Mouse (Mus musculus) kidney, postnatal 36 days (tissue): ENCODE measurements at regions not wholly inside any gene's neighbourhood (a gene's known extent, or its start where the extent isn't known, plus 50 kb on each side); places are given as distances from the start of the nearest gene placed in this dataset.

Source experiments
- DNase-seq, 2 experiments: peaks; one replicate each; pipeline ENCODE4 v3.0.0; 2021 to 2022; ENCODE audit warnings: mixed read lengths in 2 of 2

GRCm38 (mm10) chr4:47772230-47772920 lies 272.6 kb upstream of the Nr4a3 start:
- no peak for DNase-seq

- no peak for DNase-seq
These were observed 270.3 kb upstream of the Nr4a3 start for GRCm38 (mm10) chr4:47774664-47775063.

- DNase-seq = no peak
These were observed 263.9 kb upstream of the Nr4a3 start for GRCm38 (mm10) chr4:47781039-47781438.

- no peak for DNase-seq
These were observed 248.0 kb upstream of the Nr4a3 start for GRCm38 (mm10) chr4:47796977-47797376.

- DNase-seq = no peak
These were observed 245.8 kb upstream of the Nr4a3 start for GRCm38 (mm10) chr4:47799165-47799564.

GRCm38 (mm10) chr4:47803111-47803510 lies 241.8 kb upstream of the Nr4a3 start:
- DNase-seq = no peak

DNA sequence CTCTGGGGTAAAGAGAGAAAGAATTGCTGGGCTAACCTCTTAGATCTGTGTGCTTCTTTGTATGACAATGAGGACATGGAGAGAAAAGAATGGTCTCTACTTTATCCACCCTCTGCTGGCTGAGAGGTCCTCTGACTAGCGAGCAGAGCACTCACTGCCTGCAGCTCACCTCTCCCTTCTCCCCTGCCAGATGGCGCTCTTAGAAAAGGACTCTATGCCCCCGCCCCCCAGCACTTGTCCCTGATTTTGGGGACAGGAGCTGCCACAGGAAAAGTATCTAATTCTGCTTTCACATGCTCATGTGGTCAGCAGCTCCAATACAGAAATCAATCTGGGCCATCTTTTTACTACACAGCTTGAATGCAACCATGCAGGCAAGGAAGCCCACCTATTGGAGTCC lies 237.1 kb upstream of the Nr4a3 start:
- DNase-seq = no peak

DNA sequence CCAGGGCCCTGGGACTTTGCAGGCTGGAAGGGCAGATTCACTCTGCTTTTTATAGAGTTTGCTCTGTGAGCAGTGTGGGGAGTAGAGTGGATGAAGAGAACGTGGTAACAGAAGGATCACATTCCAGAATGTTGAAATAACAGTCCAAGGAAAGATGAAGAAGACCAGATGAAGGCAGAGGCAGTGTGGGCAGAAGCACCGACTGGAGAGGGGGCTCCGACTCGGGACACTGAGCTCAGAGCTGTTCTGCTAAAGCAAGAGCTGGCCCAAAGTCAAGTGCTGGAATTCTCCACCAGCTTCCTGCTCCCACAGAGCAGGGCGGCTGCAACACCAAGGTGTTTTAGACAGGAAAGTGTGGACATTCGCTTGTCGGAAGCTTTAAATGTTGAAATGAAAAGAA lies 230.9 kb upstream of the Nr4a3 start:
- no peak for DNase-seq

DNA sequence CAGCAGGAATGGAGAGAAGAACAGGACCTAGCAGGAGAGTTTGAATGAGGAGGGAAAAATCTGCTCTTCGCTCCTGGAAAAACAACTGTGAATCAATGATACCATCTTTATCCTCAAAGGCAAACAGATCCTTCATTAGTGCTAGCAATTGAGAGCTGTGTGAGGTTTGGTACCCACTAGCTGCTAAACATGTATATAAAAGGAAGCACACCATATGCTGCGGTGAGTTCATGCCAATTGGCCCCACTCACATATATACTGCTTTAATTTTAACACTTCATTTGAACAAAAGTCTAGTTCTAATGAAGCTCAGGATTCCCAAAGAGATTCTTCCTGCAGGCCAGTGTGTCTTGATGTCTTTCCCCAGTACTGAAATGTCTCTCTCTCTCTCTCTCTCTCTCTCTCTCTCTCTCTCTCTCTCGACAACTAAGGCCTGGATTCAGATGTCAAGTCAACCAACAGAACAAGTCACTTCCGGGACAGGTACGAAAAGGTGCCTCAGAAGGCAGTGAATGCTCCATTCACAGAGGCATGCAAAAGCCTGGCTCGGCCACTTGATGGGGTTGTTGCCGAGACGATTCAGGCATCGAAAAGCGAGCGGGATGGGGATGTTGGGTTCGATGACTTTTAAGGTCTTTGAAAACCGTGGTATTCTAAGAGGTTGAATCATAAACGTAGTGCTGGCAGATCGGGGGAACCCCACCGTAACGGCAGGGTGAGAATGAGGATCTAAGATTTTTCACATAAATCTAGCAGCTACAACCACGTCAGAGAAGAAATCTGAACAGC lies 226.4 kb upstream of the Nr4a3 start:
- DNase-seq = no peak

- no peak for DNase-seq
These were observed 224.4 kb upstream of the Nr4a3 start for GRCm38 (mm10) chr4:47820562-47820961.

DNA sequence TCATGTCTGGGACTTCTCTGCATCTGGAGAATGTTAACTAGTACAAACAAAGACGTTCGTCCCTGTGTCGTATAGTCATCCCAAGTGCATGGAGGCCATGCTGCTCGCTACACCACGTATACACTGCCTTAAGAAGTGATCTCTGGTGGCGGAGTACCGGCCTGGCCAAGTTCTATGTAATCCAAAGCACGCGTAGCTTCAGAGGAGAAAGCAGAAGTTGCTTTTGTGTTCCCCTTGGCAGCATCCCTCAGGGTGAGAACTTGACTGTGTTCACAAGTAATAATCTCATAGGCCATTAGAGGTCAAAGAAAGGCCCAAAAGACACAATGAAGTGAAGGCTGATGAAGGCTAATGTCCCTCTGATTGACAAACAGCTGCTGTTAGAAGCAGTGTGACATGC lies 221.7 kb upstream of the Nr4a3 start:
- DNase-seq = no peak

- DNase-seq = no peak
These were observed 220.9 kb upstream of the Nr4a3 start for GRCm38 (mm10) chr4:47824083-47824482.

GRCm38 (mm10) chr4:47832905-47833304 lies 212.0 kb upstream of the Nr4a3 start:
- no peak for DNase-seq

GRCm38 (mm10) chr4:47838411-47838810 lies 206.5 kb upstream of the Nr4a3 start:
- DNase-seq = no peak

GRCm38 (mm10) chr4:47842128-47842656 lies 202.8 kb upstream of the Nr4a3 start:
- DNase-seq = no peak

GRCm38 (mm10) chr4:47845239-47845638 lies 199.7 kb upstream of the Nr4a3 start:
- no peak for DNase-seq

DNA sequence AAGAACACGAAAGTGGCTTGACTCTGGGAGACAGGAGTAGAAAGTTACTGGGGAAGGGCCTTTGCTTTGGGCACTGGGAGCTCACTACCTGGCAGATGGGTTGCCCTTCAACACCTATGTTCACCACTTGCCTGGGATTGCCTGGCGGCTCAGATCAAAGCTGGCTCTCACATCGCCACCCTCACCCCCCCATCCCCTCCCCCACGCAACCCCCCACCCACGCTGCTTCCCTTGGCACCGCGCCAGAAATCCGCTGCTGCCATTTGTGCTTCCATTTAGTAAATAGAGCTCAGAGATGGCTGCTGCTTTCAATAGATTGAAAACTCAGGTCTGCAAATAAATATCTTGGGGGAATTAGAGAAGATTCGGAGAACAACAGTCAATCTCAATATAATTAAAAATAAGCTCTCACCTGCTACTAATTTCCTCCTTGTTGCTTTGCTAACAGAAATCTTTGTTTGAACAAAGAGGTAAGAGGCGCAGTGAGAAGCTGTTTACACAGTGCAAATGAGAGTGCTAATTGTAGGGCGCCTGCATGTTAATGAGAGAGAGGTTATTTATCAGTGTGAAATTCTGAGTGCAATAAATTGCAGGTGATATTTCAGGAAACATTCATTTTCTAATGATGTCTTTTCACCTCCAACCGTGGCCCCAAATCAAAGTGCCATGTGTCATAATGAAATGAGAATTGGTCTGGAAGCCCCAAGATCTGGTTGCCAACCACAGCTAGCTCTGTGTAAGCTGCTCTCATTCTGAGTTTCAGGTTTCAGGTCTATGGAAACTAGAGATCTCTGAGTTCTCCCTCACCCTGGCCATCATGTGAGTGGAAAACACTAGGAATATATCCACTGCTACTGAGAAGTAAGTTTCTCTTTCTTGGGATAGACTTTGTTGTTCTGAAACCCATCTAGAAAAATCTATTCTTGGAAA lies 198.3 kb upstream of the Nr4a3 start:
- no peak for DNase-seq

DNA sequence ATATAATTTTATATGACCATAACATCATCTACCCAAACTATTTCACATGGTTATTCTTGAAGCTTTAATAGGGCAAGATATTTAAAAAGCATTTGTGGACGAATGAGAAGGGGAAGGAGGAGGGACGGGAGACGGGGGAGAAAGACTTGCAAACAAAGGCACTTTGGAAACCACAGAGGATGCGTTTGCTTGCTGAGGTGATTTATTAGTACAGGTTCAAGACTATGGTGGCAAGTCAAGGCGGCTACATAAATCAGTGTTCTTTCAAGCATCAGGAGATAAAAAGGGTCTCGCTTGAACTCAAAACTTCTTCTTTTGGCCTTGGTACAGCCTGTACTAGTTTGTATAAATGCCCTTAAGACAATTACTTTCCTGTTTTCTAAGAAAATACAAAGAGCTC lies 183.8 kb upstream of the Nr4a3 start:
- no peak for DNase-seq

DNA sequence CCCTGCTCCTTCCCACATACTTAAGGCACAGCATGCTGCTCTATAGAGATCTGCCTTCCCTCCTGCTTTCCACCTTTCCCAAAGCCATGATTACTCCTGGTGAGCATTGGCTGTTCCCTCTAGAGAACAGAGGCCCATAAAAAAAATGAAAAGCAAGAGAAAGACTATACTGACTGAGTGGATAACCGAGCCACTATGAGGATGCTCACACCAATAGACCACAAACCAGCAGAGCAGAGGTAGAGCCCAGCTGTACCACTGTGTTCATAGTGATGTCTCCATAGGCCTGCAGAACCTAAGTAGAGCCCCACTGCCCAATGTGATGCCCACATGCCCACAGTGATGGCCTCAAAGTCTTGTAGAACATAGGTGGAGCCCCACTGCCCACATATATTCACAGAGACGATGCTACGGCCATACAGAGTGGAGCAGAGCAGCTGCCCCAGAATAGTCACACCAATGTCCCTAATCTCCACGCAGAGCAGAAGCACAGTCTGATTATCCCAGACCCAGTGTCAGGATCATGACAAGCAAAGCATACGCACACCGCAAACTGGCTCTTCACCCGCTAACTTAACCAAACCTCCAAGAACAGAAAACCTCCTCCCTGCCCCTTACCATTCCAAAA lies 174.8 kb upstream of the Nr4a3 start:
- DNase-seq = no peak

DNA sequence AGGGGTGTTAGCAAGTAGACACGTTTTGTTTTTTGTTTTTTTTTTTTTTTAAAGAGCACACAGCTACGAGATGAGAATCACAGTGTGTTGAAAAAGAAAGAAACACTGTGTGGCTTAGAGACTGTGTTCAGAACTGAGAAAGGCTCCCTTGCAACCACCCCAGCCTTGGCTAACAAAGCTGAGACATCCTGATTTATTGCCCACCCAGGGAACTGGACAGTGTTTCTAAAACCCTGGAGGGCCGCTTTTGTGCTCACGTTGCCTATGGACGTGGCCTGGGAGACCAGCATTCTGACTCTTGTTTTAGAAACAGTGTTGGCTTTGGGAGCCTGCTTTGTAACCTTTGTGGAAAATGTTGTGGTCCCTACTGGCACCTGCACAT lies 174.3 kb upstream of the Nr4a3 start:
- DNase-seq = no peak

DNA sequence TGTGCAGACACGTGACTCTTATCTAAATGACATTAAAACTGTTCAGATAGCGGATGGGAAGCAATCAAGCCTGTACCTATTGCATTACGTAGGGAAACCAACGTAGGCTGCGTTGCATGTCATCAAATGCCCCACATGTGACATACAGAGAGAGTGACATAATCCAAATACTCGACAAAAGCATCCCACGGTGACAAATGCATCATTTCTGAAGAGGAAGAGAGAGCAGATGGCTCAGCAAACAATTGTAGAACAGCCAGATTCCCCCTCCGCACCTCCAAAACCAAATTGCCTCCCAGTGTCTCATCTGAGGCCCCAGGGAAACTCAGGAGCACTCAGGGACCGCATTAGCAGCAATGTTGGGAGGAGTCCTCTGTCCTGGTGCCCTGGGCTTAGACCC lies 163.4 kb upstream of the Nr4a3 start:
- DNase-seq = no peak

- DNase-seq = no peak
These were observed 162.9 kb upstream of the Nr4a3 start for GRCm38 (mm10) chr4:47882076-47882475.

- no peak for DNase-seq
These were observed 145.4 kb upstream of the Nr4a3 start for GRCm38 (mm10) chr4:47899579-47899978.
